Mouse (Mus musculus): ENCODE measurements around the gene Ppa1. TPM values are rescaled to one million over a fixed set of nuclear protein-coding genes. Genes with fewer than 3 reads are reported as not detected.
A peak's percentile ranks its signal among the peaks of the same experiment; 100 is the strongest.

Gene Ppa1
- polyA plus RNA-seq, 1 experiment from 2014 or later, result 204 TPM

GRCm38 (mm10) chr10:61706412-61707375 lies 58.3 kb downstream of the Ppa1 start:
- no peaks in the 10 kb centered on the region for H3K4me1 ChIP-seq (replicated peaks)
- H3K27me3 ChIP-seq, result no peaks in the 10 kb centered on the region
- H3K4me3 ChIP-seq, result no peak overlapping the region
- H3K4me2 ChIP-seq, result no peak overlapping the region
- H3K27ac ChIP-seq (replicated peaks), result no peak overlapping the region
- ATAC-seq (ENCODE audit: low FRiP score, low read depth), result no peak
- H3K9ac ChIP-seq, result no peak overlapping the region
- peaks cover 17% of the 10 kb centered on the region for H3K36me3 ChIP-seq
- WGBS, result 80% methylated on average over 6 of the region's 6 CpGs
- no peaks in the 10 kb centered on the region for H3K9me3 ChIP-seq

GRCm38 (mm10) chr10:61713601-61714000 lies 65.2 kb downstream of the Ppa1 start:
- H3K4me1 ChIP-seq (replicated peaks), result peaks cover 8% of the 10 kb centered on the region; the same call in 1 of the 2 replicates
- H3K9ac ChIP-seq, result no peak overlapping the region
- H3K9me3 ChIP-seq, result no peaks in the 10 kb centered on the region
- 0 out of 2 replicates have a peak, but pooled peaks cover 4% of the 10 kb centered on the region for H3K27me3 ChIP-seq
- no peaks in the 10 kb centered on the region for H3K36me3 ChIP-seq
- 76% methylated on average over 3 of the region's 3 CpGs for WGBS
- H3K4me2 ChIP-seq, result no peak overlapping the region
- no peak overlapping the region for H3K4me3 ChIP-seq
- no peak for ATAC-seq (ENCODE audit: low FRiP score, low read depth)
- H3K27ac ChIP-seq (replicated peaks), result no peak overlapping the region

- no peak for ATAC-seq (ENCODE audit: low FRiP score, low read depth)
- Histone ChIP-seq H3K27me3 (0 out of 2 replicates have a peak, but pooled peaks cover 4% of the 10 kb centered on the region), H3K36me3 (no peaks in the 10 kb centered on the region), H3K4me1 (replicated peaks) (peaks cover 8% of the 10 kb centered on the region; the same call in 1 of the 2 replicates), H3K4me2 (no peak overlapping the region), H3K9ac (no peak overlapping the region), H3K9me3 (no peaks in the 10 kb centered on the region), H3K27ac (replicated peaks) (no peak overlapping the region), H3K4me3 (no peak overlapping the region)
- 95% methylated on average over 4 of the region's 4 CpGs for WGBS
Observed at GRCm38 (mm10) chr10:61714146-61714545, 65.8 kb downstream of the Ppa1 start.

GRCm38 (mm10) chr10:61714771-61715461 lies 66.6 kb downstream of the Ppa1 start, which contains the start of gene Aifm2:
Aifm2 (plus strand) TSS chr10:61715263.
- Histone ChIP-seq H3K4me2 (peak within 1 kb of the TSS; percentile 77), H3K27me3 (0 out of 2 replicates have a peak, but pooled peaks cover 4% of the 10 kb centered on the region), H3K4me1 (replicated peaks) (peaks cover 8% of the 10 kb centered on the region; the same call in 1 of the 2 replicates), H3K36me3 (no peaks in the 10 kb centered on the region), H3K9me3 (no peaks in the 10 kb centered on the region), H3K4me3 (peak within 1 kb of the TSS; percentile 45), H3K27ac (replicated peaks) (no peak within 1 kb of the TSS), H3K9ac (peak within 1 kb of the TSS; percentile 48)
- 14% methylated on average over 30 of the region's 36 CpGs for WGBS
- peak; percentile 81 for ATAC-seq (ENCODE audit: low FRiP score, low read depth)

- 6% methylated on average over 11 of the region's 11 CpGs for WGBS
- Histone ChIP-seq H3K4me1 (replicated peaks) (peaks cover 8% of the 10 kb centered on the region; the same call in 1 of the 2 replicates), H3K27ac (replicated peaks) (no peak overlapping the region), H3K4me3 (peak overlapping the region; percentile 45), H3K9ac (peak overlapping the region; percentile 48), H3K4me2 (peak overlapping the region; percentile 77), H3K36me3 (no peaks in the 10 kb centered on the region), H3K9me3 (no peaks in the 10 kb centered on the region), H3K27me3 (0 out of 2 replicates have a peak, but pooled peaks cover 4% of the 10 kb centered on the region)
- peak; percentile 66; the same call in 1 of the 2 replicates for ATAC-seq (ENCODE audit: low FRiP score, low read depth)
Observed at GRCm38 (mm10) chr10:61715462-61715837, 67.1 kb downstream of the Ppa1 start.

GRCm38 (mm10) chr10:61715996-61716864 lies 67.9 kb downstream of the Ppa1 start:
- Histone ChIP-seq H3K36me3 (no peaks in the 10 kb centered on the region), H3K4me2 (peak overlapping the region; percentile 77), H3K9ac (no peak overlapping the region), H3K4me1 (replicated peaks) (peaks cover 8% of the 10 kb centered on the region; the same call in 1 of the 2 replicates), H3K27me3 (0 out of 2 replicates have a peak, but pooled peaks cover 4% of the 10 kb centered on the region), H3K9me3 (no peaks in the 10 kb centered on the region), H3K4me3 (peak overlapping the region; percentile 45), H3K27ac (replicated peaks) (no peak overlapping the region)
- 74% methylated on average over 7 of the region's 7 CpGs for WGBS
- peak; percentile 20; the same call in 1 of the 2 replicates for ATAC-seq (ENCODE audit: low FRiP score, low read depth)

- Histone ChIP-seq H3K9me3 (no peaks in the 10 kb centered on the region), H3K4me2 (no peak overlapping the region), H3K4me3 (no peak overlapping the region), H3K27me3 (0 out of 2 replicates have a peak, but pooled peaks cover 4% of the 10 kb centered on the region), H3K36me3 (no peaks in the 10 kb centered on the region), H3K4me1 (replicated peaks) (peaks cover 8% of the 10 kb centered on the region; the same call in 1 of the 2 replicates), H3K27ac (replicated peaks) (no peak overlapping the region), H3K9ac (no peak overlapping the region)
- 93% methylated on average over 12 of the region's 12 CpGs for WGBS
- no peak for ATAC-seq (ENCODE audit: low FRiP score, low read depth)
Observed at GRCm38 (mm10) chr10:61717406-61718296, 69.3 kb downstream of the Ppa1 start.

GRCm38 (mm10) chr10:61720331-61720730 lies 72.0 kb downstream of the Ppa1 start:
- Histone ChIP-seq H3K4me1 (replicated peaks) (peaks cover 6% of the 10 kb centered on the region; the same call in 1 of the 2 replicates), H3K4me2 (no peak overlapping the region), H3K27ac (replicated peaks) (no peak overlapping the region), H3K9ac (no peak overlapping the region), H3K36me3 (no peaks in the 10 kb centered on the region), H3K4me3 (no peak overlapping the region), H3K9me3 (no peaks in the 10 kb centered on the region), H3K27me3 (no peaks in the 10 kb centered on the region)
- 83% methylated on average over 7 of the region's 7 CpGs for WGBS
- ATAC-seq (ENCODE audit: low FRiP score, low read depth), result no peak

GRCm38 (mm10) chr10:61722215-61722614 lies 73.9 kb downstream of the Ppa1 start:
- Histone ChIP-seq H3K9ac (no peak overlapping the region), H3K4me2 (no peak overlapping the region), H3K36me3 (no peaks in the 10 kb centered on the region), H3K27ac (replicated peaks) (no peak overlapping the region), H3K9me3 (no peaks in the 10 kb centered on the region), H3K27me3 (no peaks in the 10 kb centered on the region), H3K4me1 (replicated peaks) (no peaks in the 10 kb centered on the region), H3K4me3 (no peak overlapping the region)
- ATAC-seq (ENCODE audit: low FRiP score, low read depth), result no peak
- 88% methylated on average over 3 of the region's 3 CpGs for WGBS

GRCm38 (mm10) chr10:61723271-61723670 lies 74.9 kb downstream of the Ppa1 start:
- WGBS, result 73% methylated on average over 6 of the region's 6 CpGs
- H3K9ac ChIP-seq, result no peak overlapping the region
- H3K27me3 ChIP-seq, result no peaks in the 10 kb centered on the region
- H3K4me1 ChIP-seq (replicated peaks), result no peaks in the 10 kb centered on the region
- no peak overlapping the region for H3K4me2 ChIP-seq
- ATAC-seq (ENCODE audit: low FRiP score, low read depth), result no peak
- H3K4me3 ChIP-seq, result no peak overlapping the region
- no peaks in the 10 kb centered on the region for H3K9me3 ChIP-seq
- H3K36me3 ChIP-seq, result no peaks in the 10 kb centered on the region
- H3K27ac ChIP-seq (replicated peaks), result no peak overlapping the region
